Mouse (Mus musculus) stomach, postnatal 0 days (tissue): Measurements from ENCODE around the gene Caprin1. TPM values are rescaled to one million over a fixed set of nuclear protein-coding genes. Genes with fewer than 3 reads are reported as not detected.

Experiments
- ATAC-seq: fragments of 200-750 bp; cut with Nextera tagmentation; 2 replicates; pipeline ENCODE4 v1.8.0; 2017; ENCODE audit not compliant: low FRiP score, low TSS enrichment
- DNase-seq: peaks from one replicate; pipeline ENCODE4 v3.0.0-alpha.2; 2016; ENCODE audit warnings: low spot score
- H3K27ac ChIP-seq: fragments of 300-500 bp; sonication (generic); replicated peaks from 2 replicates; pipeline ENCODE4 v1.5.1; 2014; ENCODE audit warnings: mild to moderate bottlenecking, control low read depth
- H3K27me3 ChIP-seq: fragments of 300-500 bp; sonication (generic); 2 replicates; pipeline ENCODE4 v1.6.1; 2014; ENCODE audit warnings: low read length; ENCODE audit not compliant: control insufficient read depth, insufficient read depth
- H3K36me3 ChIP-seq: fragments of 300-500 bp; sonication (generic); 2 replicates; pipeline ENCODE4 v1.6.1; 2014; ENCODE audit warnings: low read length, mixed read lengths; ENCODE audit not compliant: control insufficient read depth, insufficient read depth
- H3K4me1 ChIP-seq: fragments of 300-500 bp; sonication (generic); replicated peaks from 2 replicates; pipeline ENCODE4 v1.6.1; 2014; ENCODE audit warnings: antibody characterized with exemption; ENCODE audit not compliant: control insufficient read depth, insufficient read depth
- H3K4me2 ChIP-seq: fragments of 300-500 bp; sonication (generic); replicated peaks from 2 replicates; pipeline ENCODE4 v1.6.1; 2014; ENCODE audit warnings: low read depth, mild to moderate bottlenecking, control low read depth, moderate library complexity
- H3K4me3 ChIP-seq: fragments of 300-500 bp; sonication (generic); 2 replicates; pipeline ENCODE4 v1.5.1; 2014; ENCODE audit warnings: low read depth, low read length, control low read depth
- H3K9ac ChIP-seq: fragments of 300-500 bp; sonication (generic); 2 replicates; pipeline ENCODE4 v1.6.1; 2014; ENCODE audit warnings: mild to moderate bottlenecking, low read length, control low read depth, mixed read lengths
- H3K9me3 ChIP-seq: fragments of 300-500 bp; sonication (generic); 2 replicates; pipeline ENCODE4 v1.6.1; 2016; ENCODE audit warnings: low read length; ENCODE audit not compliant: control insufficient read depth
- CTCF ChIP-seq: IDR thresholded peaks from 2 replicates; pipeline ENCODE4 v1.5.1; 2016; ENCODE audit warnings: antibody characterized with exemption, low read depth, mild to moderate bottlenecking, moderate library complexity
- EP300 ChIP-seq: optimal IDR thresholded peaks from 2 replicates; pipeline ENCODE3; 2016; ENCODE audit warnings: antibody characterized with exemption
- WGBS: fragments of 180-500 bp; shearing (Covaris S2); extraction: QIAGEN DNeasy Blood & Tissue Kit; methylation state at CpG from one replicate; pipeline ENCODE4 v1.1.7; 2014; 5-methylcytosine and 5-hydroxymethylcytosine counted together
- polyA plus RNA-seq: library from polyadenylated mRNA; unstranded; fragments of >200 nt; fragmentation: Nextera tagmentation; extraction: Ambion mirVana; gene quantifications from 2 replicates; pipeline ENCODE4 v1.2.1, GENCODE M21; 2015

The Caprin1 gene
- polyA plus RNA-seq, 1 experiment from 2014 or later: 87.0 TPM

DNA sequence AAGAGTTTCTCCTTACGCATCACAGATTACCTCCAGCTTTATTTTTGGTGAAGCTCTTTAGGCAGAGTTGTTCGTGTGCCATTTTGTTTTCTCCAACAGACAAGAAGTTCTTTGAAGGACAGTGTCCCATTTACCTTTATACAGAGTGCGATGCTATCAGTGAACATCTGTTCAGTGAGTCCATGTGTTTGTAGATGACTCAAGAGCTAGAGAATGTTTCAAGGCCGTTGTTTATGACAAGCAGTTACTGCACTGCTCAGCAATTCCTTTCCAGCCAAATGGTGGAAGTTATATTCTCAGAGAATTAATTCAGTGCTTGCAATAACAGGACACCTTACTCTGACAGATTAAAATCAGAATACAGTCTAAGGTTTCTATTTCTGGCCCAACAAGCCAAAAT is 27.5 kb upstream of the Caprin1 start:
- H3K4me3 ChIP-seq: no peak overlapping the region
- WGBS: 74% methylated on average over 4 of the region's 4 CpGs
- H3K36me3 ChIP-seq: no peaks in the 10 kb centered on the region
- H3K27ac ChIP-seq: no peak overlapping the region
- no peak overlapping the region for H3K9ac ChIP-seq
- H3K4me2 ChIP-seq: no peak overlapping the region
- ATAC-seq (no peak), DNase-seq (no peak)
- TF ChIP-seq CTCF (no peak), EP300 (no peak)
- H3K9me3 ChIP-seq: no peaks in the 10 kb centered on the region
- H3K27me3 ChIP-seq: no peaks in the 10 kb centered on the region
- H3K4me1 ChIP-seq: no peaks in the 10 kb centered on the region

DNA sequence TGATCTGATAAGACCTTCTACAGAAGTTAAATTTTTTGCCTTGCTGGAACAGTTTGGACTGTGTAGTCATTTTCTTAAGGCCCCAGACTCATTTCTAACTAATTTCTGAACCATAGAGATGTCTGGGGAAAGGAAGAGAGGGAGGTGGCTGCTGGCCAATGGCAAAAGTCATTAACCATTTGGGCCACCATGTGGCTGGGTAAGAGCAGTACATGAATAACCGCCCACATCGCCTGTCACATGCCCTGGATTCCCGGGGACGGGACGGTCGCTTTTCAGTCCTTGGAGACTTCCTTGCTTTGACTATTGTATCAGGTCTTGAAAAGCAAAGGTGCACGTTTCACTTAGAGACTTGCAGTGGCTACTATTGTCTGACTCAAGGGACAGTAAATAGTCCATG is 25.1 kb upstream of the Caprin1 start:
- no peak overlapping the region for H3K4me2 ChIP-seq
- no peak for DNase-seq
- WGBS: 66% methylated on average over 7 of the region's 7 CpGs
- no peak overlapping the region for H3K4me3 ChIP-seq
- no peak overlapping the region for H3K27ac ChIP-seq
- TF ChIP-seq EP300: no peak
- no peak for TF ChIP-seq CTCF
- H3K9me3 ChIP-seq: no peaks in the 10 kb centered on the region
- ATAC-seq: no peak
- H3K4me1 ChIP-seq: no peaks in the 10 kb centered on the region
- no peak overlapping the region for H3K9ac ChIP-seq
- no peaks in the 10 kb centered on the region for H3K36me3 ChIP-seq
- H3K27me3 ChIP-seq: no peaks in the 10 kb centered on the region

DNA sequence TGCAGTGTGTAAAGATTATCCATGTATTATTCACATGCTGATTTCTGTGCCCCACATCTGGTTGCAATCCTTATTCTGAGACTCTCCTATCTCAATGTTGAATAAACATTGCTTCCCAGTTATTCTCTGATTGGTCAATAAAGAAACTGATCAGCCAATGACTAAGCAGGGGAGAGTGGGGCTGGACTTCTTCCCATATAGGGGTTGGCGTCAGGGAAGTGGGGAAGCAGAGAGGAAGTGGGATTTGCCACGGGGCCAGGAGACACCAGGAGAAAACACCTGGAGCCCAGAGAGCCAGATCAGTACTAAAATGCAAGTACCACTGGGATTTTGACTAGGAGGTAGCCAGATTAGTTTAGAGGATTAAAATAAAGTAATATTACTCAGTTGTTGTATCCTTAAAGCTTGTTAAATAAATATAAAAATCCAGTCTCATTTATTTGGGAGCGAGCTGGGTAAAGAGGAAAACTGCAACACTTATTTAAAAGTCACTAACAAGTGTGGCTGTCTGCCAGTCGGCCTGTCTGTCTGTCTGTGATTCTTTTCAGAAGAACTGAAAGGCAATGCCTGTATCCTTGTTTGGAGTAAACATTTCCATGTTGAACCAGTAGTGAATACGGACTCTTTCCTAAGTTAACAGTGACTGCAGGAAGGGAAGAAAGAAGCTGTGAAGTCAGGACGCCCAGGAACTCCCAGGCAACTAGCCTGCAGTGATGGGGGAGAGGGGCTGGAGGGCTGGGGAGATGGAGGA is 19.9 kb upstream of the Caprin1 start:
- no peaks in the 10 kb centered on the region for H3K9me3 ChIP-seq
- peak overlapping the region; percentile 35; the same call in 1 of the 2 replicates for H3K9ac ChIP-seq
- H3K27me3 ChIP-seq: no peaks in the 10 kb centered on the region
- WGBS: 24% methylated on average over 6 of the region's 6 CpGs
- peak; percentile 92 for ATAC-seq
- TF ChIP-seq CTCF (no peak), EP300 (no peak)
- peak overlapping the region; percentile 21 for H3K4me3 ChIP-seq
- H3K4me1 ChIP-seq: no peaks in the 10 kb centered on the region
- no peaks in the 10 kb centered on the region for H3K36me3 ChIP-seq
- H3K27ac ChIP-seq: no peak overlapping the region
- DNase-seq: peak; percentile 64
- peak overlapping the region; percentile 21 for H3K4me2 ChIP-seq

DNA sequence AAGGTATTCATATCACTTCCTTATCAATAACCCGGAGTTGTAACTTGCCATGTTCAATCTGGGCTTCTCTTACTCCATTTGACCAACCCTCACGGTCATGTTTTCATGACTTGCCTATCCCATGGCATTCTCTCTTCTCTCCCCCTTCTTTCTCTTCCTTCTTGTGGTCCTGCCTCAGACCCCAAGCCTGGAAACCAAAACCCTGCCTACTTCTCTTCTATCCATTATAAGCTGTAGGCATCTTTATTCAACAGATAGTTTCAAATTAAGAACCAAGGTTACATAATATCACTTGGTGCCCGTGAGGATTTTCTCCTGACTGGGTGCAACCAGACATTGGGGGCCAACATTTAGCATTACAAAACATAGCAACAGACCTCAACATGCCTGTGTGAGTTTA is 18.5 kb upstream of the Caprin1 start:
- Histone ChIP-seq H3K27me3 (no peaks in the 10 kb centered on the region), H3K9ac (no peak overlapping the region), H3K27ac (no peak overlapping the region), H3K9me3 (no peaks in the 10 kb centered on the region), H3K4me1 (no peaks in the 10 kb centered on the region), H3K36me3 (no peaks in the 10 kb centered on the region), H3K4me2 (no peak overlapping the region), H3K4me3 (no peak overlapping the region)
- no peak for ATAC-seq
- TF ChIP-seq CTCF (no peak), EP300 (no peak)
- DNase-seq: no peak
- WGBS: 79% methylated on average over 3 of the region's 3 CpGs

DNA sequence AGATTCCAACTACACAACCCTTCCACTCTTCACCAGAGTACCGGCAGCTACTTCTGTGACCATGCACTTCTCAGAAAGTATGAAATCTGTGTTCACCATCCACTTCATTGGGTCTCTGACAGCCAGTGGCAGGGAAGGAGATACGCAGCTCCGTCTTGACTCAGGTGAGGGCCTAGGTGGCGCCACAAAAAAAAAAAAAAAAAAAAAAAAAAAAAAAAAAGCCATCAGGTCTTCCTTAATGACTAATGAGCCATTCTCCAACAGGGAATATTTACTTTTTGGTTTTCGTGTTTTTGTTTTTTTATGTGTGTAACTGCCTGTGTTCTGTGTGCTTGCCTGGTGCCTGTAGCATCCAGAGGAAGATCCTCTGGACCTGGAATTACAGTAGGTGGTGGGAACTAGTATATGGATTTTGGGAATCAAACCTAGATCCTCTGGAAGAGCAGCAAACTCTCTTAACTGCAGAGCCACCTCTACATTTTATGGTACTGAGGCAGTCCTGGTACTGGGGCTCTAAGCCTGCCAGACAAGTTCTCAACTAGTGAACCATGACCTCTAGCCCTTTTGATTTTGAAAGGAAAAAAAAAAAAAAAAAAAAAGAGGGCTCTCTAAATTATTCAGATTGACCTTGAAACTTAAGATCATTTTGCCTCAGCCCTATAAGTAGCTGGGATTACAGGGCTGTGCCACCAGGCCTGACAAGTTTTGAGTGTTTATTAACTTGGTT is 14.2 kb upstream of the Caprin1 start:
- DNase-seq: no peak
- Histone ChIP-seq H3K27ac (no peak overlapping the region), H3K4me3 (no peak overlapping the region), H3K36me3 (no peaks in the 10 kb centered on the region), H3K4me2 (no peak overlapping the region), H3K9ac (no peak overlapping the region), H3K4me1 (no peaks in the 10 kb centered on the region), H3K9me3 (no peaks in the 10 kb centered on the region), H3K27me3 (no peaks in the 10 kb centered on the region)
- 51% methylated on average over 5 of the region's 5 CpGs for WGBS
- ATAC-seq: no peak
- TF ChIP-seq EP300 (no peak), CTCF (no peak)

DNA sequence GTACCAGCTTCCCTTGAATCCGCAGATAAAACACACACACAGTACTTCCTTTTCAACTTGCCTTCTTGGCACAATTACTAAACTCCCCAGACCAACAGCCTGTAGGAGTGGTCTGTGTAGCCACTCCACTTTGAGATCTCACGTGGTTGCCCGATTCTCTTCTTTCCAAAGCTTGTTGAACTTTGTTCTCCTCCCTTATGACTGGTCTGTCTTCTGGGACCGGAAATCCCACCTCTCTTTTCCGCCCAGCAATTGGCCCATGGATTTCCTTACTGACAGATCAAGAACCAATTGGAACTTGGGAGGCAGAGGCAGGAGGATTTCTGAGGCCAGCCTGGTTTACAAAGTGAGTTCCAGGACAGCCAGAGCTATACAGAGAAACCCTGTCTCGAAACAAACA is 13.0 kb upstream of the Caprin1 start:
- Histone ChIP-seq H3K4me3 (no peak overlapping the region), H3K27me3 (no peaks in the 10 kb centered on the region), H3K36me3 (no peaks in the 10 kb centered on the region), H3K9me3 (no peaks in the 10 kb centered on the region), H3K9ac (no peak overlapping the region), H3K27ac (no peak overlapping the region), H3K4me2 (no peak overlapping the region), H3K4me1 (no peaks in the 10 kb centered on the region)
- WGBS: 84% methylated on average over 6 of the region's 6 CpGs
- TF ChIP-seq EP300: no peak
- TF ChIP-seq CTCF: no peak
- ATAC-seq (no peak), DNase-seq (no peak)
